In genomic region chr7:34403876-34404275, GRCm38 (mm10) we compare ENCODE assay signal across 11 mouse cellular contexts.
"Had no signal": no experiment of that assay in that cellular context is flagged by ENCODE, and none has a peak within 500 bp of the region (broad histone marks: within the 10 kb centered on the region; RNA-seq: fewer than 3 reads in every experiment).

No protein-coding gene starts in this region.

- H3K9me3 ChIP-seq: limb, embryonic 13.5 days; midbrain, embryonic 12.5 days; neural tube, embryonic 13.5 days had no signal

- H3K36me3 ChIP-seq: limb, embryonic 13.5 days; midbrain, embryonic 12.5 days; neural tube, embryonic 13.5 days had no signal

- H3K27me3 ChIP-seq: limb, embryonic 13.5 days; midbrain, embryonic 12.5 days; neural tube, embryonic 13.5 days had no signal

- H3K27ac ChIP-seq: limb, embryonic 13.5 days; liver, embryonic 14.5 days; midbrain, embryonic 12.5 days; neural tube, embryonic 13.5 days; stomach, postnatal 0 days had no signal

- ATAC-seq: midbrain, embryonic 16.5 days had no signal

- DNase-seq: left cerebral cortex, postnatal 4 days; lung, adult 18-20 months; right cerebral cortex, postnatal 14 days; thymus, adult 18-20 months; thymus, postnatal 14 days had no signal

- H3K9ac ChIP-seq: limb, embryonic 13.5 days; liver, embryonic 14.5 days; midbrain, embryonic 12.5 days; neural tube, embryonic 13.5 days had no signal

- H3K4me2 ChIP-seq: limb, embryonic 13.5 days; midbrain, embryonic 12.5 days; neural tube, embryonic 13.5 days had no signal

- H3K4me1 ChIP-seq: midbrain, embryonic 12.5 days; neural tube, embryonic 13.5 days had no signal

- H3K4me3 ChIP-seq: limb, embryonic 13.5 days; midbrain, embryonic 12.5 days; neural tube, embryonic 13.5 days had no signal
